Mouse (Mus musculus): ENCODE measurements around the gene Tnfsf4. TPM values are rescaled to one million over a fixed set of nuclear protein-coding genes. Genes with fewer than 3 reads are reported as not detected.
A peak's percentile ranks its signal among the peaks of the same experiment; 100 is the strongest.

The Tnfsf4 gene
- polyA plus RNA-seq, 1 experiment from 2014 or later: not detected

DNA sequence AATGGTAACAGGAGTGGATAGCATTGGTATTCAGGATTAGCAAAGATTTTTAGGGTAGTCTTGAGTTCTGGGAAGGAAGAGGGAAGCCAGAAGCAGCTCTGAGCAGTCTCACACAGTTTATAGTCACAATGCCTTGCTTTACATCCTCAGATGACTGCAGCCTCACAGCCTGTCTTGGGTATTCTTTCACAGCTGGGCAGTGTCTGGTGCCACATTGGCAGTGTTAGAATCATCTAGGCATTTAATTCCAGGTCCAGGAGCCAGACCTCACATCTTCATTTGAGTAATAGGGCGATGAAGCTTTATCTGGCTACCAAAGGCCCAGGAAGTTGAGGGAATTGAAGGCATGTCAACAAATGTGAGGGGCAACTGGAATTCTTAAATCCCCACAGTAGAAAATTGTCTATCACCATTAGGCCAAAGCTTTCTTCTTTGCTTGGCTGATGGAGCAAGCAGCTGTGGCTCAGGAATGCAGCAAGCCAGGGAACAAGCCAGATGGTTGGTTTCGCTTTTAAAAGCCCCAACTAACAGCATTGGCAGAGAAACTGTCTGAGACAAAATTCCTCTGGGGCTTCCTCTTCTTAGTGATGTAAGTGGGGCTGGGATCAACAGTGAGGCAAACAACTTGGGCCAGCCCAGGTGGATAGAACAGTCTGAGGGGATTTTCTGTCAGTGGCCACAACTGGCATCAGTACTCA, 68.3 kb downstream of the Tnfsf4 start:
- no peaks in the 10 kb centered on the region for H3K36me3 ChIP-seq
- no peaks in the 10 kb centered on the region for H3K9me3 ChIP-seq
- peak overlapping the region; percentile 19; the same call in 1 of the 2 replicates for H3K27ac ChIP-seq
- no peak overlapping the region for H3K9ac ChIP-seq
- H3K4me3 ChIP-seq: no peak overlapping the region
- H3K4me1 ChIP-seq: peaks cover 12% of the 10 kb centered on the region
- WGBS: 48% methylated on average over 2 of the region's 2 CpGs
- no peaks in the 10 kb centered on the region for H3K27me3 ChIP-seq
- 0 out of 2 replicates have a peak, but pooled peaks have one; percentile 37 for ATAC-seq (ENCODE audit: insufficient number of reproducible peaks, insufficient read depth, low FRiP score, low TSS enrichment, low read depth)
- no peak overlapping the region for H3K4me2 ChIP-seq

Other genes starting within 250 kb of the Tnfsf4 start
- gene Tex50, start 236.1 kb upstream of the Tnfsf4 start, polyA plus RNA-seq (2015; fragmentation: Nextera tagmentation; extraction: Ambion mirVana): 0.59 and 0.63 TPM in 2 replicates
- 386 and 412 TPM in 2 replicates for gene Prdx6, start 144.2 kb upstream of the Tnfsf4 start, polyA plus RNA-seq (2015; fragmentation: Nextera tagmentation; extraction: Ambion mirVana)
- not detected in 2 replicates for gene Tnfsf18, start 99.2 kb downstream of the Tnfsf4 start, polyA plus RNA-seq (2015; fragmentation: Nextera tagmentation; extraction: Ambion mirVana)

Data from embryonic facial prominence, embryonic 13.5 days (tissue).